Mouse (Mus musculus) midbrain, embryonic 15.5 days (tissue): ENCODE measurements at regions not wholly inside any gene's neighbourhood (a gene's known extent, or its start where the extent isn't known, plus 50 kb on each side); places are given as distances from the start of the nearest gene placed in this dataset.
A peak's percentile ranks its signal among the peaks of the same experiment; 100 is the strongest.

Experiments used
- ATAC-seq: fragments of 200-750 bp; cut with Nextera tagmentation; replicated peaks from 2 replicates; pipeline ENCODE4 v1.8.0; 2017; ENCODE audit warnings: moderate TSS enrichment
- H3K27ac ChIP-seq: fragments of 300-500 bp; sonication (generic); 2 replicates; pipeline ENCODE4 v1.5.1; 2015; ENCODE audit warnings: mild to moderate bottlenecking, inconsistent platforms
- H3K27me3 ChIP-seq: fragments of 300-500 bp; sonication (generic); replicated peaks from 2 replicates; pipeline ENCODE4 v1.6.1; 2015; ENCODE audit warnings: inconsistent platforms
- H3K36me3 ChIP-seq: fragments of 300-500 bp; sonication (generic); replicated peaks from 2 replicates; pipeline ENCODE4 v1.6.1; 2015; ENCODE audit warnings: inconsistent platforms
- H3K4me1 ChIP-seq: fragments of 300-500 bp; sonication (generic); 2 replicates; pipeline ENCODE4 v1.6.1; 2015; ENCODE audit warnings: inconsistent platforms
- H3K4me2 ChIP-seq: fragments of 300-500 bp; sonication (generic); 2 replicates; pipeline ENCODE4 v1.6.1; 2015; ENCODE audit warnings: inconsistent platforms, mild to moderate bottlenecking, moderate library complexity
- H3K4me3 ChIP-seq: fragments of 300-500 bp; sonication (generic); 2 replicates; pipeline ENCODE4 v1.5.1; 2015; ENCODE audit warnings: mild to moderate bottlenecking, inconsistent platforms
- H3K9ac ChIP-seq: fragments of 300-500 bp; sonication (generic); 2 replicates; pipeline ENCODE4 v1.6.1; 2015; ENCODE audit warnings: mild to moderate bottlenecking, inconsistent platforms
- H3K9me3 ChIP-seq: fragments of 300-500 bp; sonication (generic); 2 replicates; pipeline ENCODE4 v1.6.1; 2016; ENCODE audit warnings: inconsistent platforms
- WGBS: fragments of 180-500 bp; shearing (Covaris S2); methylation state at CpG from one replicate; pipeline ENCODE4 v1.1.7; 2015; ENCODE audit warnings: mixed read lengths; 5-methylcytosine and 5-hydroxymethylcytosine counted together

DNA sequence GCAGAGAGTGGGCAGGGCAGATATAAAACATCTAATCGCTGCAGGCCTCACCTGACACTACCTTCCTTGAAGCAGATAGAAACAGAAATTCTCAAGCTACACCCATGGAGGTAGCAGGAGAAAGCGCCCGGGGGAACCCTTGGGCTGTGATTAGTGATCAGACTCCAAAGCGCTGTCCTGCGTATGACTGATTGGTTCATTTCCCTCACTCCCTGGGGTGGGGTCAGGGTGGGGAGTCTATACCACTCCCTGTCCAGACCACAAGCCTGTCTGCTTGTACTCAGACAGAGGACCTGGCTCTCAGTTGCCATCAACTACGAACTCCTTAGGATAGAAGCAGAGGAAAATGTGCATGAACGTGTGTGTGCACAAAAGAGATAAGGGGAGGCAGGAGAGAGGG, 77.7 kb downstream of the Gm826 start:
- Histone ChIP-seq H3K9ac (no peak overlapping the region), H3K4me3 (no peak overlapping the region), H3K4me1 (no peaks in the 10 kb centered on the region), H3K27ac (no peak overlapping the region), H3K4me2 (no peak overlapping the region), H3K27me3 (no peaks in the 10 kb centered on the region), H3K9me3 (no peaks in the 10 kb centered on the region), H3K36me3 (no peaks in the 10 kb centered on the region)
- WGBS = 84% methylated on average over 7 of the region's 7 CpGs
- ATAC-seq = no peak

GRCm38 (mm10) chr2:160250228-160250627, 83.7 kb downstream of the Gm826 start:
- H3K4me1 ChIP-seq = peaks cover 8% of the 10 kb centered on the region; the same call in 1 of the 2 replicates
- ATAC-seq = no peak
- WGBS = 94% methylated on average over 3 of the region's 3 CpGs
- no peak overlapping the region for H3K4me2 ChIP-seq
- peaks cover 8% of the 10 kb centered on the region for H3K27me3 ChIP-seq
- H3K9ac ChIP-seq = no peak overlapping the region
- no peak overlapping the region for H3K27ac ChIP-seq
- H3K9me3 ChIP-seq = no peaks in the 10 kb centered on the region
- H3K4me3 ChIP-seq = no peak overlapping the region
- no peaks in the 10 kb centered on the region for H3K36me3 ChIP-seq

- Histone ChIP-seq H3K27me3 (peaks cover 8% of the 10 kb centered on the region), H3K27ac (no peak overlapping the region), H3K4me3 (no peak overlapping the region), H3K36me3 (no peaks in the 10 kb centered on the region), H3K4me1 (peaks cover 14% of the 10 kb centered on the region; the same call in 1 of the 2 replicates), H3K9ac (no peak overlapping the region), H3K4me2 (no peak overlapping the region), H3K9me3 (no peaks in the 10 kb centered on the region)
- WGBS = 54% methylated on average over 9 of the region's 9 CpGs
- peak; percentile 76; the same call in 1 of the 2 replicates for ATAC-seq
Observed at GRCm38 (mm10) chr2:160249104-160250093, 84.6 kb downstream of the Gm826 start.

DNA sequence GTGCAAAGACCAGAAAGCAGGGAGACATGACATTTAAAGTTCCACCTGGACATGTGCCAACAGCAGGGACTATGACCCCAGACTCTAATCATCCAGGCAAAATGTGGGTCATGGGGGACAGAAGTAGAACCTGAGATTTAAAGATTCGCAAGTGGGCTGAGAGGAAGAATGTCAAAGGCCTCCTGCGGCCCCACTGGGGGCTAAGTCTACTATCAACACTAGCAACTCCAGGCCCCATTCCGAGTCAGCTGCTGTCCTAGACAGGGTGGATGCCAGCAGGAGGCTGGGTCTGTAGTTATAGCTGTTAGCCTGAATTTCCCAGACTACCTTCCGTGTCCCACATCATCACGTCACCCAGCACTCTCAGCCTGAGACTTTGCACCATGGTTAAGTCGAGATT, 86.7 kb downstream of the Gm826 start:
- H3K36me3 ChIP-seq = no peaks in the 10 kb centered on the region
- H3K4me1 ChIP-seq = peaks cover 14% of the 10 kb centered on the region; the same call in 1 of the 2 replicates
- H3K27me3 ChIP-seq = peaks cover 8% of the 10 kb centered on the region
- no peak overlapping the region for H3K27ac ChIP-seq
- no peak for ATAC-seq
- no peaks in the 10 kb centered on the region for H3K9me3 ChIP-seq
- no peak overlapping the region for H3K4me3 ChIP-seq
- H3K4me2 ChIP-seq = no peak overlapping the region
- 84% methylated on average over 6 of the region's 6 CpGs for WGBS
- H3K9ac ChIP-seq = no peak overlapping the region

GRCm38 (mm10) chr2:160246356-160246755, 87.6 kb downstream of the Gm826 start:
- WGBS = 92% methylated on average over 1 of the region's 1 CpGs

DNA sequence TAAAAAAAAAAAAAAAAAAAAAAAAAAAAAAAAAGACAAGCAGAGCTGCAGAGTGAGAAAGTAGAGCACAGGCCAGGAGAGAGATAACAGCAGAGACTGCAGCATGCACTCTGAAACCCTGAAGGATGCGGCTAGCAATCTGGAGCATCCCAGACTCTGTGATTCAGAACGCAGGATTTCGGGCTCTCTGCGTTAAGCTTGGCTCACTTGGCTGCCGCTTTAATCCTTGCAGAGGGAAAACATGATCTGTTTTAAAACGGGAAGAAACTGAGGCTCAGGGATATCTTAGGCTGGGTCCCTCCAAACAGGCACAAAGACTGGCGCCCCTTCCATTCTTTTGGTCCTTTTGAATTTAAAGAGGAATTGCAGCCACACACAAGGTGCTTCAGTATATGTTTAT, 89.1 kb downstream of the Gm826 start:
- Histone ChIP-seq H3K36me3 (no peaks in the 10 kb centered on the region), H3K4me1 (peaks cover 14% of the 10 kb centered on the region; the same call in 1 of the 2 replicates), H3K9me3 (no peaks in the 10 kb centered on the region), H3K4me3 (no peak overlapping the region), H3K9ac (no peak overlapping the region), H3K27me3 (peaks cover 8% of the 10 kb centered on the region), H3K4me2 (peak overlapping the region; percentile 1; the same call in 1 of the 2 replicates), H3K27ac (no peak overlapping the region)
- 8% methylated on average over 7 of the region's 7 CpGs for WGBS
- ATAC-seq = no peak

More at GRCm38 (mm10) chr2:160246356-160246755, 87.6 kb downstream of the Gm826 start:
- Histone ChIP-seq H3K9me3 (no peaks in the 10 kb centered on the region), H3K36me3 (no peaks in the 10 kb centered on the region), H3K27ac (no peak overlapping the region), H3K4me1 (peaks cover 14% of the 10 kb centered on the region; the same call in 1 of the 2 replicates), H3K9ac (no peak overlapping the region), H3K4me3 (no peak overlapping the region), H3K27me3 (peaks cover 8% of the 10 kb centered on the region), H3K4me2 (no peak overlapping the region)
- no peak for ATAC-seq

- 81% methylated on average over 12 of the region's 12 CpGs for WGBS
- H3K9ac ChIP-seq = no peak overlapping the region
- no peak overlapping the region for H3K4me3 ChIP-seq
- H3K4me2 ChIP-seq = no peak overlapping the region
- no peak for ATAC-seq
- peaks cover under 1% of the 10 kb centered on the region; the same call in 1 of the 2 replicates for H3K27me3 ChIP-seq
- H3K36me3 ChIP-seq = no peaks in the 10 kb centered on the region
- no peak overlapping the region for H3K27ac ChIP-seq
- H3K9me3 ChIP-seq = no peaks in the 10 kb centered on the region
- H3K4me1 ChIP-seq = peaks cover 6% of the 10 kb centered on the region; the same call in 1 of the 2 replicates
Observed at GRCm38 (mm10) chr2:160240531-160241379, 93.2 kb downstream of the Gm826 start.

GRCm38 (mm10) chr2:160237436-160238104, 96.4 kb downstream of the Gm826 start:
- 87% methylated on average over 3 of the region's 3 CpGs for WGBS
- H3K4me3 ChIP-seq = no peak overlapping the region
- ATAC-seq = no peak
- no peaks in the 10 kb centered on the region for H3K27me3 ChIP-seq
- no peaks in the 10 kb centered on the region for H3K9me3 ChIP-seq
- no peak overlapping the region for H3K9ac ChIP-seq
- no peak overlapping the region for H3K4me2 ChIP-seq
- H3K36me3 ChIP-seq = no peaks in the 10 kb centered on the region
- no peak overlapping the region for H3K27ac ChIP-seq
- H3K4me1 ChIP-seq = no peaks in the 10 kb centered on the region

DNA sequence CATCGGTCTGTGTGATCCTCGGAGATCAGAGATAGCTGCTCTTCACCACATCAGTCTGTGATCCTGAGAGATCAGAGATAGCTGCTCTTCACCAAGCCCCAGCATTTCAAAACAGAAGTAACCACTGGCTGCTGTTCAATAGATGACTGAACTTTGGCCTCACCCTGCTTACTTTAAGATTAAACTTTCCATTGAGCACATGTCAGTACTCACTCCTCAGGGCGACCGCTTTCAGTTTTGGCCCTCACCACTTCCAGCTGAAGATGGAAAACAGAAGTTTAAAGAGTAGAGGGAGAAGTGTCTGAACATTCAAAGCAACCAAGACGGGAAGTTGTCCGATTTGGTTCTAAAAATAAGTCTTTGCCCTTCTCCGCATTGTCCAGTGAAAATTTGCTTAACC, 97.2 kb downstream of the Gm826 start:
- no peaks in the 10 kb centered on the region for H3K9me3 ChIP-seq
- no peak for ATAC-seq
- 88% methylated on average over 7 of the region's 7 CpGs for WGBS

DNA sequence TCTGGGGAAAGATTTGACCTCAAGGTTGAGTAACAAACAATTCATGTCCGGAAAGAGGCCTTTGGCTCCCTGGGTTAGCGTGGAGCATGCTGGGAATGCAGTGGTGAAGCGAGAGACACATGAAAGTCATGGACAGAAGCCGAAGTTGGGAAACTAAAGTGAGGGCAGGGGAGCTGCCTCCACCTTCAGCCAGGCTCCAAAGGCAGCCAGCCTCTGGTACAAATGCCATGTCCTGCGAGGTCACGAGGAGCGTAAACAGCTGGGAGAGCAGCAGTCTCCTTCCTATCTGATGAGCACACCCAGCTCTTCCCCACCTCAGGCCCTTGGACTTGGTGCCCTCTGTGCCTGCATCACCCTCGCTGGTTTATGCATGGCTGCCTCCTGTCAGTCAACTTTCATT, 103.2 kb downstream of the Gm826 start:
- no peak overlapping the region for H3K27ac ChIP-seq
- H3K36me3 ChIP-seq = no peaks in the 10 kb centered on the region
- H3K9ac ChIP-seq = no peak overlapping the region
- no peak overlapping the region for H3K4me3 ChIP-seq
- H3K4me2 ChIP-seq = no peak overlapping the region
- H3K9me3 ChIP-seq = no peaks in the 10 kb centered on the region
- H3K27me3 ChIP-seq = no peaks in the 10 kb centered on the region
- 74% methylated on average over 8 of the region's 8 CpGs for WGBS
- H3K4me1 ChIP-seq = no peaks in the 10 kb centered on the region
- ATAC-seq = no peak

More for the DNA sequence above, 97.2 kb downstream of the Gm826 start:
- Histone ChIP-seq H3K9ac (no peak overlapping the region), H3K27me3 (no peaks in the 10 kb centered on the region), H3K4me3 (no peak overlapping the region), H3K27ac (no peak overlapping the region), H3K4me1 (no peaks in the 10 kb centered on the region), H3K36me3 (no peaks in the 10 kb centered on the region), H3K4me2 (no peak overlapping the region)

GRCm38 (mm10) chr2:160228331-160229035, 105.5 kb downstream of the Gm826 start:
- H3K4me1 ChIP-seq = no peaks in the 10 kb centered on the region
- H3K27me3 ChIP-seq = no peaks in the 10 kb centered on the region
- H3K36me3 ChIP-seq = no peaks in the 10 kb centered on the region
- no peak for ATAC-seq
- H3K9me3 ChIP-seq = no peaks in the 10 kb centered on the region
- no peak overlapping the region for H3K27ac ChIP-seq
- H3K4me3 ChIP-seq = no peak overlapping the region
- no peak overlapping the region for H3K4me2 ChIP-seq
- 70% methylated on average over 8 of the region's 8 CpGs for WGBS
- H3K9ac ChIP-seq = no peak overlapping the region
